Mouse (Mus musculus) skeletal muscle tissue, adult 2 months (tissue): Measurements from ENCODE around the gene Prkn.

Experiments
- DNase-seq: peaks from one replicate; pipeline ENCODE4 v3.0.0-alpha.2; 2012; ENCODE audit warnings: low read depth, low spot score

The Prkn gene

DNA sequence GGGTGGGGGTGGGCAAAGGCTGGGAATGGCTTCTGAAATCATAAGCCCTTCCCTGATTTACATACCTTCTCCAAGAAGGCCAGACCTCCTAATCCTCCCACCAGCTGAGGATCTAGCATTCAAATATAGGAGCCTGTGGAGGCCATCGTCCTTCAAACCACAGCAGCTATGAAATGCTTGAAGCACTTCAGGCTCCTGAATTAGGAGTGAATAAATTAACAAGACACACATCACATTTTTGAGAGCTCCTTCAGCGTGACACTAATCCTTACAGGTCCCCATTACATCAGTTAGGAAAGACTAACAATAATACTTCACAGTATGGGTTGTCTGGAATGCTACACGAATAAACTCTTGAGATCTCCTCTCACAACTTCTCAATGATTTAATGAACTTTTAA is 896.3 kb downstream of the Prkn start:
- DNase-seq = no peak

DNA sequence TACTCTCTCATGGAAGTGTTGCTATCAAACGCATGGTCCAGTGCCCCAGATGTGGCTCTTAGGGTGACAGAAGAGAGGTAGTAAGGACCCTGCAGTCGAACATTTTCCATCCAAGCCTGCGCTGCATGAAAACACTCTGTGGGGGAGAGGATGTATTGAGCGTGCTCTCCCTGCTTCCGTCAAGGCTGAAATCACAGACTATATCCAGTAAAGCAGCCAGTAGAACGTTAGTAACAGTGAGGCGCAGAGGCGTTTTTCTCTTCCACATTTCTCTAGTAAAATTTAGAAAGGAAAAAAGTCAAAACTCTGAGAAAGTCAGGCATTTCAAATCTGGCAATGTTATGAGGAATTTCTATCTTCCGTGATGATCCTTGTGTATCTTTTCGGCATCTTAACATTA is 897.7 kb downstream of the Prkn start:
- no peak for DNase-seq

DNA sequence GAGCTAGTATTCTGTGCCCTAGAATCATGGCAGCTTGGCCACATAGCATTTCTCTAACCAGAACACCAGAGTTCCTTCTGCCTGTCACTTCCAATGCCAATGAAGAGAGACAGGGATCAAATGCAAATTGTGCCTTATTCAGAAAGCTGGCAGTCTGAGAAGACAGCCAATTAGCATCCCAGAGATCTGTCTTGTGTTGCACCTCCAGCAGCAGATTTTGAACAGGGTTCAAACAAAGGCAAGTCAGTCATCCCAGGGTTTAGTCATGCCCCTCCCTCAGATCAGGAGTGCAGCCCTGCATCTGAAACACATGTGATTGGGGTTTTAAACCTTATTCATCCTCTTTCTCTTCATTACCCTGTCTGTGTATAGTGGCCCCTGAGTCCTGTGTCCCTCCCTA is 900.5 kb downstream of the Prkn start:
- DNase-seq = no peak

DNA sequence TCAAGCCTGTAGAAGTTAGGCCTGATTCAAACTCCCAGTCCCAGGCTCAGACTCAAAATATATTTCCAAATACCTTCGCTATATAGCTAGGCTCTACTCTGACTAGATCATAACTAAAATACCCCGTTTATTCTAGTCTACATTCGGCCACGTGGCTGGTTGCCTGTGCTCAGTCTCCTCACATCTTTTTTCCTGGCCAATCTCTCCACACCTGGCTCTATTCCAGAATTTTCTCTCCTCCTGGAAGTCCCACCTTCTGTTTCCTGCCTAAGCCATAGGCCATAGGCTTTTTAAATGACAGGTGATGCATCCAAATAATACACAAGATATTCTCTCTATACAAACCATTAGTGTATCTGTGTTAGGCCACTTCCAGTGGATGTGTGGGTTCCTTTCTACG is 901.0 kb downstream of the Prkn start:
- no peak for DNase-seq

DNA sequence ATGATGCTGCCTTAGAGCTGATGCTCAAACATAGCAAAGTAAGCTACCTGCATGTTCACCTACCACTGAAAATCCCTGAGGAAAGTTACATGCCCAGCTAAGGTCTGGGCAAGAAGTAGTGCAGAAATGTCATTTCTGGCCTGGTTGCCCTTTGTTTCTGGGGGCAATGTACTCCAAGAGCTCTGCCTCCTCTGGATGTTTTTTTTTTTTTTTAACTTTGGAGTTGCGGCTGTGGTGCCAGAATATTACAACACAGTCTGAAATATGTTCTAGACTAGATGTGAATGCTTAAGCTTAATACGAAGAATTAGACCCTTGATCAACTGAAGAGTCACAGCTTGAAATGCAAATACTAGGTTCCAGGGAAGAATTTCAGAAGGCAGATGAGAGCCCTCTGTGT is 911.1 kb downstream of the Prkn start:
- DNase-seq = no peak

DNA sequence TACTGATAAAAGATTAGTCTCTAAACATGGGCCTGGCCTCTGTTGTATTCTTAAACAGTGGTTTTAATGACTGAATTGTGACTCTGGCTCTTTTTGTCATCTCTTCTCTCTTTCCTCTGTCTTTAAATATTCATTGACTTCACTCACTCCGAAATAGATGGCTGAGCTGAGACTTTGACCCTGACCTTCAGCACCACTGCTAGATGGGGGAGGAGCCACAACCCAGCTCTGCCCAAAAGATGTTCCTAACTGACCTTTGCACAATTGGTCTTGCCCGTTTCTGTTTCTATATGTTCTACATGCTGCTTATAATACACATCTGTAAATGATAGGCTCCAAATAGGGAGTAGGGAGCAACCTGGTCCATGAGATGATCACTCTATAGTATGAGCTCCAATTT is 912.5 kb downstream of the Prkn start:
- DNase-seq = no peak

DNA sequence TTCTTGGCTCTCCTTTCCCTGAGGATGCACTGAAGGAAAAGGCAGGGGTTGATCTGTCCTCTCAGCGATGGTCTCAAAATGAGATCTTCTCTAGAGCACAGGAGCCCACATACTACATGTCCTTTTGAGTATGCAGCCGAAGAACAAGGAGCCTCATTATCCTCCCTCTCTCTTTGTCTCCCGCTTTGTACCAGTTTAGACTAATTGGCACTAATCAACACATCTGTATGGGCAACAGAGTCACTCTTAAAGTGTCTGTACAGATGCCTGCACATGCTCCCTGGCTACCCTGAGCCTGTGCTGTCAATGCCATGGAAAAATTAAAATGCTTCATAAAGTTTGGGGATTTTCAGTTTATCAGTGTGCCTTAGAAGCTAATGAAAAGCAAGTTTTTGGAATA is 924.9 kb downstream of the Prkn start:
- DNase-seq = no peak

DNA sequence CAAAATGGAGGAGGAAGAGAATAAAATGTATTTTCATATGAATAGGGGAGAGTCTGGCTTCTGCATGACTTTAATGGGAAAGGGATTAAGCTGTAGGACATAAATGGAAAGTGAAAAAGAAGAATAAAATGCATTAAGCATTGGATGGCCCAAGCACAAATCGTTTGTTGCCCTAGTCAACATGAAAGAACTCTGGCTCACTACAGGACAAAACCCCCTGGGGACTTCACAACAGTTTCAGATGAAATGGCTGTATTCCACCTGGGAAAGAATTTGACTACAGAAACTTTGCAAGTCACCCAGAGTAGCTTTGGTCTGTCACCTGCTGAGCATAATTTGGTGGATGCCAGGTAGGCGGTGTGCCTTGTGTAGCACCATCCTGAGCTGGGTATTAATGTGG is 925.4 kb downstream of the Prkn start:
- DNase-seq = no peak

DNA sequence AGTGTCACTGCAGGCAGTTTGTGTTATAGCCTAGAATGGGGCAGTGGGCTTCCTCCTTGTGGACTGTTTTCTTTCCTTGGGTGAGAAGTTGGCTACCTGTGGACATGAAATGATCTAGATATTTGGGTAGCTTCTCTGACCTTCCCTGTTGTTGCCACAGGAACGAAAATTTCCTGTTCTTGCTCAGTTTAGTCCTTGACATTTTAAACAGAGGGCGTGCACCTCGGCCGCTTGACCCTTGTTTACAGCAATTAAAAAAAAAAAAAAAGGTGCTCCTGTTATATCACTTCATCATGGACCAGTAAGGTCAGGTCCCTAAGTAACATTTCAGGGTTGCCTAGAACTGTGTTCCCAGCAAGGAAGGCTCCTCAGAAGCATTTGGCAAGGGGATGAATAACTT is 927.1 kb downstream of the Prkn start:
- no peak for DNase-seq

DNA sequence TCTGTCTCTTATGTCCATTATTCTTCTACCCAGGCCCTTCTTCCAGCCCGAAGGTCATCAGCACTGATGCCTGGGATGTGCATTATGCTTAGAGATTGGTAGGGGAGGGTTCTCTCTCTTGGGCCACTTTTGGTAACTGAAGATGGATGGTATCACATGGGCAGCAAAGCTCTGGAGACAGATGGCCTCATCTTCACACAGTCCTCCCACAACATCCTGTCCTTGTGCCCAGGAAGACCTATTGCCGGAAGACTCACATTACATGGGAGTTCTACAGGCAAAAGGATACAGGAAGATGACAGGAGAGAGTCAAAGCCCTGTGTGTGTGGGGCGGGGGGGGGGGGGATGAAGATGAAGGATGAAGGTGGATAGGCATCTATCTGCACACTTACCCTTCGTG is 928.2 kb downstream of the Prkn start:
- DNase-seq = no peak

DNA sequence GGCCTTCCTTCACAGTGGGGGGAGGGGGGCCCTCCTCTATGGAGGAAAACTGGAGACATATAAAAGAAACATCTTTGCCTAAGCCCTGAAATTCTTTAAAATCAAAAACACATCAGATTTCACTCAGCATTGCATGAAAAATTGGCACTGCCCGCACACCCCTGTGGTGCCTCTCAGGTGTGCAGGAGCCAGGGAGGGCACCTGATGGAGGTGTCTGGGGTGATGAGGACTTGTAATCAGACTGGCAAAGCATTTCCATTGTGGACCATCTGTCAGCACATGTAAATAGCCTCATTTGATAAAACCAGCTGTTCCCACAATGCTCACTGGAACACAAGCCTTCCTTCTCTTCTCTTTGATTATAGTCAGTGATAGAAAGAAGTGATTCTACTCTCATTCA is 928.8 kb downstream of the Prkn start:
- DNase-seq = no peak

DNA sequence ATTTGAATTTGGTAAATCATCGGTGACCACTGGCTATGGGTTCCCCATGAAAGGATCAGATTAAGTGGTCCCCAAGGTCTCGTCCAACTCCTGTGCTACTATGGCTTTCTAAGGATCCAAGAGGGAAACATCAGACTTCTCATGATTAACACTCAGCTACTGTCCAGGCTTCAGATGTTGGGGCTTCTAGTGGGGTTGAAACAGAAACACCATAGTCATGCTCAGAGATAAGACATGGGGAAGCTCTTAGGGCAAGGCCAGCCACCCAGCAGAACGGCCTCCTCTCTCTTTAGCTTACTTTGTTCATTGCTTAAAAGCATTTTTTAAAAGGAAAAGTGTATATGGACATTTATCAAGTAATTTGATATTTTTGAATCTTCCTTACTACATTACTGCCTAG is 929.3 kb downstream of the Prkn start:
- no peak for DNase-seq

DNA sequence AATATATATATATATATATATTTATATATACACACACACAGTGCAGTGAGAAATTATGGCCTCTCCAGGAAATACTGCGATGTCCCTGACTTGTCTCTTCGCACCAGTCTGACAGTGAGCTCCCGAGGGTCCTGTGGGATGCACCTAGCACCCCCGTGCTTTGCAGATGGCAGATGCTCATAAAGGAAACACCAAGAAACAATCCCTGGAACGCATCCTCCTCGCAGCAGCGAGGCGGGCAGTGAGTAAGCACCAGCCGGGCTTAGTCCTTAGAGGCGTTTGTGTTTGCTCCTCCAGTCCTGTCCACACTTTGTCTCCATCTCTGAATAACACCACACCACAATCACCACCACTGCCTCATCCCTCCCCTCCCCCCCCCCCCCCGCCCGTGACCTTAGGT is 939.4 kb downstream of the Prkn start:
- DNase-seq = no peak

DNA sequence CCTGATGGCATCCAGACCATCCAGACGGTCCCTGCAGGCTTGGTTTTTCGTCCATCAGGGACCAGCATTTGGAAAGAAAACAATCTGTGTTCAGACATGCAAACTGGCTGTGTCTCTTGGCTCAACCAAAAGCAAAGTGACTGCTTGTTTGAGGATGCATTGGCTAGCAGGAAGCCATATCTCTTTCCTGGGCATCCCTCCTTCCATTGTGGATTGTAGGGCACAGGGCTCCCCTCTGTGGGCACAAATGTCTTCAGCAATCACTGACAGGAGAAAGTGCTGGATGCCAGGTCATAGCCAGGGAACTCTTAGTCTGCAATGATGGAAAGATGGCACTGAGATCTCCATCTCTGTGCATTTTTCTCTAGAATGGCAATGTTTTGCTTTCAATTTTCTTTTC is 939.8 kb downstream of the Prkn start:
- no peak for DNase-seq

DNA sequence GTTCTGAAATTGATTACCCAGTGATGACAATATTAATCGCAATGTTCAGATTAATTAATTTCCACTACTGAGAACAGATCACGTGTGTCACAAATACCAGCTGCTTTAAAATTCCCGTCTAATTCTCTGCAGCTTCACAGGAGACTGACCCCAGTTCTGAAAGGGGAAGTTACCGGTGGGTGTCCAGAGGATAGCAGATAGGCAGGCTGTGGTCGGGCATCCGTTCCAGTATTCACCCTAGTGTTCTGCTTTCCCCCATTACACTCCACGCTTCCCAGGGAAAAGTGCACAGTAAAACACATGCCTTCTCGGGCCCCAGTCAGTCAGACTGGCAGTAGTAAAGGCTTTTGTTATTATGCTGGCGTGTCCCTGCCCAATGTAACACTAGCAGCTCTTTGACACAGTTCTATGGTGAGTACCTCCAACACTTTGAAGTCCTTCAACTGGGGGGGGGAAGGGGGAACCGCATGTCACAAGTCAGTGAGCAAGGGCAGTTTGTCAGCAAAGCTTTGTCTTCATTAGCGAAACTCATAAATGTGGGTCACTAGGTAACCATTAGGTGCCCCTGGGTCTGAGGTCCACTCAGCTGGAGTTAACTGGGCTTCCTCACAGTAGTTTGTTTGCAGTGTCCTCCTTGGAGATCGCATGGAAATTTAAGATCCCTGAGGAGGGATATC is 940.8 kb downstream of the Prkn start:
- DNase-seq = no peak

DNA sequence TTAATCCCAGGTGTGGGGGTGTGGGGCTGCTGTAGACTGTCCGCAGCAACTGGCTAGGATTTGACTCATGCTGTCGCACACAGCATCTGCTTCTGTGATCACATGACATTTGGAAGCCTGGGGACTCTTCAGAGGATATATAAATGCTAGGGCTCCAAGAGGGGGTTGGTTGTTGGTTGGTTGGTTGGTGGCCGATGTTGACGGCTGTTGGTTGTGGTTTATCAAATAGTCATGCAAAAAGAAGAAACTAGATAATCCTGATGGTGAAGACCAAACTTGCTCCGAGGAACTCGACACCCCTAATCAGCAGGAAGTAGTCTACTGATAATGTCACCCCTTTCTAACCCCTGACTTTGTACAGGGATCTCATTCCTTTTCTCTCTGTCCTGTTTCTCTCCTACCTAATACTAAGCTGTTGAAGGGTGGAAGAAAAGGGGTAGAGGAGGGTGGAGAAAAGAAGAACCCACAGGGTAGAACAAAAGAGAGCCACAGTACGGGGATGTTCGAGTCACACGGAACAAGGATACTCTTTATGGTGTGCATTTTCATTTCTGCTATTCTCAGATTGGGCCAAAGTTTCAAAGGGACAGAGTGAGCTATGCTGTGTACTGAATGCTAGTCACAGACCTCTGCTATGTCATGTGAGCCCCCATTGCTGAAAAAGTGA is 948.2 kb downstream of the Prkn start:
- DNase-seq = no peak

DNA sequence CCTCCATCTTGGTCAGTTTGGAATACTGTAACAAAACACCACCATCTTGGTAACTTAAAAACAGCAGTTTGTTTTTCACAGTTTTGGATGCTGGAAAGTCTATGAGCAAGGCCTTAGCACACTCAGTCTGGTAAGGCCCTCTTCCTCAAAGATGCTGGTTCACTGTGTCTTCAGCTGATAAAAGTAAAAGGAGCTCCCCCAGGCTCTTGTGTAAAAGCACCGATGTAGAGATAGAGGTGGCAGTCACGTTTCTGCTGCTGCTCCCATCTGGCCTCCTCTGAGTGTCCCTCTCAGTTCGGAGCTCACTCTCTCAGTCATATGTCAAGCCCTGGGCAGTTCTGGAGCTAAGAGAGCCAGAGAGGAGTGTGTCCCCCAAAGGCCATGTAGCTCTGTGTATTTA is 955.8 kb downstream of the Prkn start:
- no peak for DNase-seq

DNA sequence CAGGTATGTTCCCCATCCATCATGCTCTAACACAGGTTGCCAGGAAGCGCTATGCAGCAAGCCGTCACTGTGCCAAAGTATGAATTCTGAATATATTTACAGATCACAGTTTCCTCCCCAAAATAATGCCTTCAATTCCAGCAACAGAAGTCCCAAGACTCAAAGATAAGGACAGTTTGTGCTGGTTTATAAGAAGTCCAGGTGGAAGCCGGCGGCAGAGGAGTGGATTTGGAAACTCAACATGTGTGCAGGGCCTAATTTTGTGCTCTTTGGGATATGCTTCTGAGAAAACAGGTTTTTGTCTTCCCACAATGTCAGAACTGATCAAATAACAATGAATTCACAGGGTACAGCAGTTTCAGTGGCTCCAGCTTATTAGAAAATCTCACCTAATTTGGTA is 961.0 kb downstream of the Prkn start:
- no peak for DNase-seq

DNA sequence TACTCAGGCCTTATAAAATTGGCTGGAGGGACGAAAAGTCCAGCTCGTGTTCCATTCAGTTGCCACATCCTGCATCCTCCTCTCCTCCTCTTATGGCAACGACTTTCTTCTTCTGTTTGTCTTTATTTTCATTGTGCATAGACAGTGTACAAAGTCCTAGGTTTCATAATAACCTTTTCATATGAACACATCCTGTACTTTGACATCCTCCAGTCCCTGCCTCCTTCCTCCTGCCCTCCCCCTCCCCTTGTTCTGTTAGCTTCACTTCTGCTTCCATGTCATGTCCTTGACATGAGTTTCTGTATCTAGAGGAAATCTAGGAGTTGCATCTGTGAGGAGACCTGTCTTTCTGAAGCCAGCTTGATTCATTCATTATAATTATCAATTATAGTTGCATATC is 967.1 kb downstream of the Prkn start:
- no peak for DNase-seq

DNA sequence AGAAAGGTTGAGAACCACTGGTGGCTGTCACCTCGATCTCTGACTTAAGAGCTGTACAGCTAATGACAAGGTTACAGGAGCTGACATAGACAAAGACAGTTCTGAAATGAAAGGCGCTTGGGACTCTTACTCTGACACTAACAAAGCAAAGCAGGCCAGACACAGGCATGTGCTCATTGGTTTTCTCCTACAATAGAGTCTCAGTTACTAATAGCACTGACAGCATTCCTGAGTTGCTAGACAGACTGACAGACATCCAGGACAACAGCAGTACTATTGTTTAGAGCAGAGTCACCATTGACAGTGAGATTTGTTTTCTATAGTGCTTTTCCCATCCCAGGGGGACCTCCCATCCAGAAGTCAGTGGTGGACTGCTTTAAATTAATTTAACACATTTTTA is 977.7 kb downstream of the Prkn start:
- no peak for DNase-seq

DNA sequence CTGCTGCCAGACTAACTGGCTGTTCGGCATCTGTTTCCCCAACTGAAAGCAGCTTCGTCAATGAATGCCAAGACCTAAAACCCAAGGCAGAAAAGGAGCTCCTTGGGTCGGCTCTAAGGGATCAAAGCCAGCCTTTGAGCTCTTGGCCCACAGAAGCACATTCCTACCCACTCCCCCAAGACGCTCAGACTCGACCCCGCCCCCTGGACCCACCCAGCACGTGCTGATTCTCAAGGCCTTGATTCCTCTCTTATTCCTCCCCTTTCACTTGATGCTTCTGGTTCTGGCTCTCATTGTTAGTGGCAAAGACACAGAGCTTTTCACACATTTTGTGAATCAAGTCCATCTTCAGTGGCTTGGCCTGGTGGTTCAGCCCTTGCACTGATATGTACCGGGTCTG is 979.3 kb downstream of the Prkn start:
- DNase-seq = no peak

DNA sequence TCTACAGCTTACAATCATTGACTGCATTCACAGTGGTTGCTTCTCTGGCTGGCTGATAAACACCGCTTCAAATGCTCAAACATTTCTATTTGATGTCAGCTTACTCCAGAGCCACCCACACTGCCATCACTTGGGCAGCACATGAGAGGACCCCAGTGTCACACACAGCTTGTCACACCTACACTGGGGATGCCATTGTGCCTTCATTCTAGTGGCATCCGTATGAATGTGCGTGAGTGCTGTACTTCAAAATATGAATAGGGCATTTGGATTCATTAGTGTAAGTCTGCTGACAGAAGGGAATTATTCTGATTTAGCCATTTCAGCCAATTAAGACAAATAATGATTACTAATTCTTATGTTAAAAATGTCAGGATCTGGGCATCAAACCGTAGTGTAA is 980.6 kb downstream of the Prkn start:
- no peak for DNase-seq

DNA sequence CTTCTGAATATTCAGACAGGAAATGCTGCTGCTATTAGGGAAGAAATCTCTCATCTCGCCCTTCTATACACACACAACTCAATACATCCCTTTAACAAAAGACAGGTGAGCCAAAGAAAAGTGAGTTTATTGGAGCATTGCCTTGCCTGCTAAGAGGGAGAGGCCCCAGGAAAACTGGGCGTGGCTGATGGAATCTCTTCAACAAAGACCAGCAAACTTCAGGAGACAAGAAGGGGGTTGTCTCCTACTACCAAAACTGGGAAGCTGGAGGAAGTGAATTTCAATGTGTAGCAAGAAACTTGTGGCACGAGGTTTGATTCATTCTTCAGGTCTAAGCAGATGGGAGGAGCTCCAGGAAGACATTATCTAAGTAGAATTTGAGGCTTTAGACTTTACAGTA is 989.3 kb downstream of the Prkn start:
- DNase-seq = no peak

DNA sequence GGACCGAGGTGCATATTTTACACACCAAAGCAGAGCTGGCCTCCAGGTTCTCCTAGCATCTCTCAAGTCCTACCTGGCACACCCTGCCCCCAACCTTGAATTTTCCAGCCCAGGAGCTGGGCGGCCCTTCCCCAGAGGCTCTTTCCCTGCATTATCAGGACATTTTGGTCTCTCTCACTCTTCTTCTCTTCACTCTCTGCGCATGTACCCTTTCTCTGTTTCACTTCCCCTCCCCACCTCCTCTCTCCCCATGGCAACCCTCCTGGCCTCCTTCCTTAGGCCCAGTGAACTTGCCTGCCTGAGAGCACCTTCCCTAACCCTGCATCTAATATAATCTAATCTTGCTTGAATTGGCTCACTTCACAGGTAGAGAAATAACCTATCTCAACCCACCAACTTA is 996.9 kb downstream of the Prkn start:
- DNase-seq = no peak
